Mouse (Mus musculus) spleen, postnatal 0 days (tissue): ENCODE measurements around the gene Nol8. TPM values are rescaled to one million over a fixed set of nuclear protein-coding genes. Genes with fewer than 3 reads are reported as not detected.

Experiments
- polyA plus RNA-seq: library from polyadenylated mRNA; unstranded; fragments of >200 nt; fragmentation: Nextera tagmentation; extraction: Ambion mirVana; gene quantifications from 2 replicates; pipeline ENCODE4 v1.2.1, GENCODE M21; 2015

Gene Nol8
- 13.4 and 14.1 TPM in 2 replicates for polyA plus RNA-seq

GRCm38 (mm10) chr13:49652481-49653179, at the start of gene Nol8, which contains the start of gene Cenpp:
TSS of gene Nol8 (plus strand) at chr13:49653078.
TSS of gene Cenpp (minus strand) at chr13:49652785.

GRCm38 (mm10) chr13:49607714-49608113, 45.2 kb upstream of the Nol8 start, which contains the start of gene Ogn:
TSS of gene Ogn (plus strand) at chr13:49608046.

DNA sequence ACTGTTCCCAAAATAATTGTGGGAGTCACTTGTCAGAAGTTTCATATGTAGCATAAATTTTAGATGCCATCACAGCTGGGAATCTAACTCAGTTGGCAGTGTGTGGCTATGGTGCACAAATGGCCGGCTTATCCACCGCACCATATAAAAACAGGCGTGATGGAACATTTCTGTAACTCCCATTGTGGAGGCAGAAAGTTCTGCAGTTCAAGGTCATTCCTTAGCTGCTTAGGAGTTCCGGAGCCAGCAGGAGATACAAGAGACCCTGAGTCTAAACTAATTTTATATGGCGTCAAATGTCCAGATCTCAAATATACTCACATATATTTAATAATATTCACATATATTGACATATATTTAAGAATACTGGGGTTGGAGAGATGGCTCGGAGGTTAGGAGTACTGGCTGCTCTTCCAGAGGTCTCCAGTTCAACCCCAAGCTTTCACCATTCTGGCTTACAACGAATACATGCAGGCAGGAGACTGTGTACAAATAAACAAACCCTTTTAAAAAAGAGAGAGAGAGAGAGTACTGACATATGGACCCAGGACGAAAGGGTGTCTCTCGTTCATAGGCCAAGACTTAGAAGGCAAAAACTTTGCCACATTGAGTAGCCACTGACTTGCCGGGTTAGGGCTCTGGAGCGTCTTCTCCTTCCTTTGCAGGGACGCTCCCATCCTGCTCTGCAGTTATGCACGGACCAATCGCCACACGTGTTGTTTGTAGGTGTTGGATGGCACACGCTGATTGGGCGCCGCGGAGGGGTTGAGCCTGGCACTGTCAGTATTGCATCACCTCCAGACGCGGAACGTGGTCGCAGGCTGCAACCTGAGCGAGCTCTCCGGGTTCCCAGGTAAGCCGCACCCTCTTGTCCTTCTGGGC, 28.7 kb downstream of the Nol8 start, which contains the start of gene Iars:
Gene Iars (plus strand): TSS at position 750 of the 882 bp plus-strand sequence.

Other genes with a start within 250 kb of the Nol8 start
- 6.1 and 7.4 TPM in 2 replicates for gene Ippk, start 231.8 kb upstream of the Nol8 start, polyA plus RNA-seq
- gene Tes3-ps, start 159.8 kb upstream of the Nol8 start, polyA plus RNA-seq, result 2.3 TPM in 2 replicates
- gene Ecm2, start 148.3 kb upstream of the Nol8 start, polyA plus RNA-seq, result 0.79 and 1.2 TPM in 2 replicates
- gene Aspn, start 108.6 kb upstream of the Nol8 start, polyA plus RNA-seq, result 7.1 and 8.6 TPM in 2 replicates
- 1.5 and 2.8 TPM in 2 replicates for gene Omd, start 70.6 kb upstream of the Nol8 start, polyA plus RNA-seq
- gene Ogn, start 45.0 kb upstream of the Nol8 start, polyA plus RNA-seq, result 14.5 and 18.4 TPM in 2 replicates
- 38.4 and 45.4 TPM in 2 replicates for gene Cenpp, start 293 bp upstream of the Nol8 start, polyA plus RNA-seq
- gene Iars, start 29.0 kb downstream of the Nol8 start, polyA plus RNA-seq, result 22.5 and 23.5 TPM in 2 replicates
- not detected in 2 replicates for gene Gm30302, start 145.9 kb downstream of the Nol8 start, polyA plus RNA-seq